Mouse (Mus musculus): Measurements from ENCODE around the gene Prop1. TPM values are rescaled to one million over a fixed set of nuclear protein-coding genes. Genes with fewer than 3 reads are reported as not detected.

The Prop1 gene
- polyA plus RNA-seq, 1 experiment from 2014 or later, result not detected

- Histone ChIP-seq H3K4me3 (replicated peaks; ENCODE audit: low read length) (no peak overlapping the region), H3K4me1 (ENCODE audit: control insufficient read depth, insufficient read depth, low read length) (no peaks in the 10 kb centered on the region), H3K4me2 (ENCODE audit: low read depth, low read length) (no peak overlapping the region), H3K9me3 (replicated peaks; ENCODE audit: control insufficient read depth, low read length) (no peaks in the 10 kb centered on the region), H3K27me3 (ENCODE audit: control insufficient read depth, insufficient read depth, low read length) (no peaks in the 10 kb centered on the region), H3K9ac (ENCODE audit: low read length) (no peak overlapping the region), H3K36me3 (ENCODE audit: control insufficient read depth, insufficient read depth, low read length) (no peaks in the 10 kb centered on the region), H3K27ac (ENCODE audit: low read length) (no peak overlapping the region)
- 36% methylated on average over 14 of the region's 14 CpGs for WGBS
- ATAC-seq (ENCODE audit: insufficient read depth, low FRiP score), result no peak
Measured at GRCm38 (mm10) chr11:50939621-50940366, 13.8 kb downstream of the Prop1 start.

- Histone ChIP-seq H3K27me3 (ENCODE audit: control insufficient read depth, insufficient read depth, low read length) (no peaks in the 10 kb centered on the region), H3K27ac (ENCODE audit: low read length) (no peak overlapping the region), H3K9me3 (replicated peaks; ENCODE audit: control insufficient read depth, low read length) (no peaks in the 10 kb centered on the region), H3K4me3 (replicated peaks; ENCODE audit: low read length) (no peak overlapping the region), H3K4me1 (ENCODE audit: control insufficient read depth, insufficient read depth, low read length) (no peaks in the 10 kb centered on the region), H3K4me2 (ENCODE audit: low read depth, low read length) (no peak overlapping the region), H3K36me3 (ENCODE audit: control insufficient read depth, insufficient read depth, low read length) (no peaks in the 10 kb centered on the region), H3K9ac (ENCODE audit: low read length) (no peak overlapping the region)
- ATAC-seq (ENCODE audit: insufficient read depth, low FRiP score), result no peak
- WGBS, result 77% methylated on average over 8 of the region's 8 CpGs
Measured at GRCm38 (mm10) chr11:50938435-50938834, 15.1 kb downstream of the Prop1 start.

- Histone ChIP-seq H3K4me2 (ENCODE audit: low read depth, low read length) (peak overlapping the region; percentile 88), H3K4me1 (ENCODE audit: control insufficient read depth, insufficient read depth, low read length) (peaks cover 4% of the 10 kb centered on the region; the same call in 1 of the 2 replicates), H3K27ac (ENCODE audit: low read length) (no peak overlapping the region), H3K9ac (ENCODE audit: low read length) (no peak overlapping the region), H3K9me3 (replicated peaks; ENCODE audit: control insufficient read depth, low read length) (no peaks in the 10 kb centered on the region), H3K27me3 (ENCODE audit: control insufficient read depth, insufficient read depth, low read length) (no peaks in the 10 kb centered on the region), H3K36me3 (ENCODE audit: control insufficient read depth, insufficient read depth, low read length) (no peaks in the 10 kb centered on the region), H3K4me3 (replicated peaks; ENCODE audit: low read length) (no peak overlapping the region)
- ATAC-seq (ENCODE audit: insufficient read depth, low FRiP score), result no peak
- WGBS, result 69% methylated on average over 1 of the region's 1 CpGs
Measured at GRCm38 (mm10) chr11:50932040-50932439, 21.5 kb downstream of the Prop1 start.

- H3K27me3 ChIP-seq (ENCODE audit: control insufficient read depth, insufficient read depth, low read length), result no peaks in the 10 kb centered on the region
- peak within 1 kb of the TSS; percentile 54 for H3K4me3 ChIP-seq (replicated peaks; ENCODE audit: low read length)
- peak within 1 kb of the TSS; percentile 65 for H3K9ac ChIP-seq (ENCODE audit: low read length)
- H3K4me1 ChIP-seq (ENCODE audit: control insufficient read depth, insufficient read depth, low read length), result peaks cover 4% of the 10 kb centered on the region; the same call in 1 of the 2 replicates
- H3K27ac ChIP-seq (ENCODE audit: low read length), result no peak within 1 kb of the TSS
- under 1% methylated on average over 18 of the region's 18 CpGs for WGBS
- no peaks in the 10 kb centered on the region for H3K36me3 ChIP-seq (ENCODE audit: control insufficient read depth, insufficient read depth, low read length)
- no peaks in the 10 kb centered on the region for H3K9me3 ChIP-seq (replicated peaks; ENCODE audit: control insufficient read depth, low read length)
- ATAC-seq (ENCODE audit: insufficient read depth, low FRiP score), result peak; percentile 95
- peak within 1 kb of the TSS; percentile 88 for H3K4me2 ChIP-seq (ENCODE audit: low read depth, low read length)
Measured at GRCm38 (mm10) chr11:50931451-50931866, 22.1 kb downstream of the Prop1 start, which contains the start of gene Zfp354b. Gene Zfp354b (minus strand): TSS chr11:50931633.

- Histone ChIP-seq H3K4me3 (replicated peaks; ENCODE audit: low read length) (peak overlapping the region; percentile 54), H3K4me1 (ENCODE audit: control insufficient read depth, insufficient read depth, low read length) (peaks cover 4% of the 10 kb centered on the region; the same call in 1 of the 2 replicates), H3K4me2 (ENCODE audit: low read depth, low read length) (peak overlapping the region; percentile 88), H3K27ac (ENCODE audit: low read length) (no peak overlapping the region), H3K27me3 (ENCODE audit: control insufficient read depth, insufficient read depth, low read length) (no peaks in the 10 kb centered on the region), H3K9me3 (replicated peaks; ENCODE audit: control insufficient read depth, low read length) (no peaks in the 10 kb centered on the region), H3K36me3 (ENCODE audit: control insufficient read depth, insufficient read depth, low read length) (no peaks in the 10 kb centered on the region), H3K9ac (ENCODE audit: low read length) (peak overlapping the region; percentile 65)
- WGBS, result 0% methylated on average over 16 of the region's 16 CpGs
- ATAC-seq (ENCODE audit: insufficient read depth, low FRiP score), result peak; percentile 59; the same call in 1 of the 2 replicates
Measured at GRCm38 (mm10) chr11:50931021-50931420, 22.5 kb downstream of the Prop1 start.

- Histone ChIP-seq H3K27ac (ENCODE audit: low read length) (no peak overlapping the region), H3K4me3 (replicated peaks; ENCODE audit: low read length) (peak overlapping the region; percentile 54), H3K9me3 (replicated peaks; ENCODE audit: control insufficient read depth, low read length) (no peaks in the 10 kb centered on the region), H3K27me3 (ENCODE audit: control insufficient read depth, insufficient read depth, low read length) (no peaks in the 10 kb centered on the region), H3K36me3 (ENCODE audit: control insufficient read depth, insufficient read depth, low read length) (no peaks in the 10 kb centered on the region), H3K4me2 (ENCODE audit: low read depth, low read length) (peak overlapping the region; percentile 88), H3K4me1 (ENCODE audit: control insufficient read depth, insufficient read depth, low read length) (peaks cover 4% of the 10 kb centered on the region; the same call in 1 of the 2 replicates), H3K9ac (ENCODE audit: low read length) (peak overlapping the region; percentile 65)
- WGBS, result 14% methylated on average over 14 of the region's 14 CpGs
- ATAC-seq (ENCODE audit: insufficient read depth, low FRiP score), result no peak
Measured at GRCm38 (mm10) chr11:50930469-50931014, 23.0 kb downstream of the Prop1 start.

GRCm38 (mm10) chr11:50915671-50916320, 37.8 kb downstream of the Prop1 start, which contains the start of gene Zfp2:
Gene Zfp2 (minus strand): TSS chr11:50916165.
- under 1% methylated on average over 47 of the region's 47 CpGs for WGBS
- H3K9me3 ChIP-seq (replicated peaks; ENCODE audit: control insufficient read depth, low read length), result 0 out of 2 replicates have a peak, but pooled peaks cover 5% of the 10 kb centered on the region
- peak within 1 kb of the TSS; percentile 25; the same call in 1 of the 2 replicates for H3K27ac ChIP-seq (ENCODE audit: low read length)
- no peaks in the 10 kb centered on the region for H3K27me3 ChIP-seq (ENCODE audit: control insufficient read depth, insufficient read depth, low read length)
- peak within 1 kb of the TSS; percentile 57 for H3K4me2 ChIP-seq (ENCODE audit: low read depth, low read length)
- H3K9ac ChIP-seq (ENCODE audit: low read length), result peak within 1 kb of the TSS; percentile 84
- peaks cover 13% of the 10 kb centered on the region; the same call in 1 of the 2 replicates for H3K36me3 ChIP-seq (ENCODE audit: control insufficient read depth, insufficient read depth, low read length)
- peak within 1 kb of the TSS; percentile 91 for H3K4me3 ChIP-seq (replicated peaks; ENCODE audit: low read length)
- H3K4me1 ChIP-seq (ENCODE audit: control insufficient read depth, insufficient read depth, low read length), result no peaks in the 10 kb centered on the region
- peak; percentile 97 for ATAC-seq (ENCODE audit: insufficient read depth, low FRiP score)

GRCm38 (mm10) chr11:50914461-50914860, 39.1 kb downstream of the Prop1 start:
- Histone ChIP-seq H3K4me3 (replicated peaks; ENCODE audit: low read length) (no peak overlapping the region), H3K27me3 (ENCODE audit: control insufficient read depth, insufficient read depth, low read length) (no peaks in the 10 kb centered on the region), H3K27ac (ENCODE audit: low read length) (no peak overlapping the region), H3K4me2 (ENCODE audit: low read depth, low read length) (no peak overlapping the region), H3K4me1 (ENCODE audit: control insufficient read depth, insufficient read depth, low read length) (no peaks in the 10 kb centered on the region), H3K9ac (ENCODE audit: low read length) (no peak overlapping the region), H3K36me3 (ENCODE audit: control insufficient read depth, insufficient read depth, low read length) (peaks cover 22% of the 10 kb centered on the region; the same call in 1 of the 2 replicates), H3K9me3 (replicated peaks; ENCODE audit: control insufficient read depth, low read length) (0 out of 2 replicates have a peak, but pooled peaks cover 5% of the 10 kb centered on the region)
- 94% methylated on average over 3 of the region's 3 CpGs for WGBS
- no peak for ATAC-seq (ENCODE audit: insufficient read depth, low FRiP score)
